Mouse (Mus musculus) testis, postnatal 10 days (tissue): ENCODE measurements around the gene Tmcc3.

Source experiments
- DNase-seq: peaks from one replicate; pipeline ENCODE4 v3.0.0; 2021; ENCODE audit warnings: low spot score

The Tmcc3 gene

DNA sequence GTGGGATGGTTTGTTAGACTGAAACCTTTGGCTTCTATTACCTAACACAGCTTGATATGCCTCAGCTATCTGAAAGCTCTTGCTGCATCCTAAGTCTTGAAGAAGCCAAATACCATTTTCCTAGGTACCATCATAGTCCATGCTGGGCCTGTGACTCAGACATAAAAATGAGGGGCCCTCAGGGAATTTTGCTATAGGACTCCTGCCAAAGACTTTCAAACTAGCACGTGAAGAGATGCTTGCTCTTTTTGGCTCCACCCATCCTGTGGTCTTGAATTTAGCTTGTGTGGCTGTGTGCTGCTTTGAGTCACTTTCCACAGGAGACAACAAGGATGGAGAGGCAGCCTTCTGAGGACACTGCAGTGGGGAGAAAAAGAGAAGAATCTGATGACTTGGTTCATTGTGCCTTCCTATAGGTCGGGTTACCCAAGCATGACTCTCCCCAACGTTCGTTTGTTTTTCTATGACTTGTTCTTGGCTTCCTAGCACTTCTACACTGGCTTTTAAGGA lies 319.1 kb downstream of the Tmcc3 start:
- no peak for DNase-seq

DNA sequence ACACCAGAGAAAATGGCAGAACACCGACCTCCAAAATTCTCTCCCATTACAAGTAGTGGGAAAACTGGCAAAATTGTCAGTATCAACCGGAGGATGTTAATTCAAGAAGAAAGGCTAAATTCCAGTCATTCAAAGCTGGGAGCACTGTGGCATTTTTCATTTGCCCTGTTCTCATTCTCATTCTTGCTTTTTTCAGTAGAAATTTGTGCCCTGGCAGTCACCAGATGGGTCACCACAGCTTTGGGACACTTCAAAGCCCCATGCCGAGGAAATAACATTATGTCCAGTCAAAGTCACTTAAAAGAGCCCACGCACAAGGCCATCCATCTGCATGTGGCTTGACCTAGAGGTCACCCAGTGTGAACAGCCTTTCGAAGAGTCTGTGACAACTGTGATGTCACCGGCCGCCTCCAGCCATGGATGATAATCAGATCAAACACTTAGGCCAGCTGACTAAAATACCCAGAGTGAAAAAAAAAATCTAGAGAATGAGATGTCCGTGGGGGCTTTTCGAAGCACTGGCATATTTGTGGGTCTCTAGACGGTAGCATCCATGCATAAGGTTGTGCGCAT lies 319.9 kb downstream of the Tmcc3 start:
- DNase-seq: no peak

DNA sequence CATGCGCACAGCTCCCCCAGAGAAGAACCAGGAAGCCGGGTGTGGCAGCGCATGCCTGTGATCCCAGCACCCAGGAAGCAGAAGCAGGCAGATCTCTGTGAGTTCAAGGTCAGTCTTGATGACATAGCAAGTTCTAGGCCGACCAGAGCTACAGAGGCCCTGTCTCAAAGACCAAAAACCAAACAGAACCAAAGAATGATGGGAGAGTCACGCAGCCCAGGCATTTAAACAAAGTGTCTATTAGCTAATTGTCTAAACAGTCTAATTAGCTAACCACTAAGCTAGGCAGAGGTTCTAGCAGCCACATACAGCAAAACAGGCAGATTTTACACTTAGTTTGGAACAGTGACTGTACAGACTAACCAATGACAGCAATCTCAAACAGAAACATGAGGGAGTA lies 320.5 kb downstream of the Tmcc3 start:
- no peak for DNase-seq

DNA sequence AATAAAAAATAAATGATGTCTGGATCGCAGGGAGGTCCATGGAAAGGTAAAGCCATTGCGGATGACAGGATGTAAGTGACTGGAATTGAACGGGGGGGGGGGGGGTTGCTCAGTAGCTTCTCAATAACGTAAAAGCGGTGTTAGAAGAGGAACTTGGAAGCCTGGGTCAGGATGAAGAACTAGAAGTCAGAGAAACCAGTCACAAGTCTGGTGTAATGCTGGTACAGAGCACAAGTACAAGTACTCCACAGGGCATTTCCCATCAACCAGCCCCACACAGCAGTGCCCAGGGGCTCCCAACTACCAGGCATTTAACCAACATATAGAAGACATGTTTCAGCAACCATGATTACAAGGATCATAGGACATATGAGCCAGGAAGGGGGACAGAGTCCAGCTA lies 326.9 kb downstream of the Tmcc3 start:
- DNase-seq: no peak

DNA sequence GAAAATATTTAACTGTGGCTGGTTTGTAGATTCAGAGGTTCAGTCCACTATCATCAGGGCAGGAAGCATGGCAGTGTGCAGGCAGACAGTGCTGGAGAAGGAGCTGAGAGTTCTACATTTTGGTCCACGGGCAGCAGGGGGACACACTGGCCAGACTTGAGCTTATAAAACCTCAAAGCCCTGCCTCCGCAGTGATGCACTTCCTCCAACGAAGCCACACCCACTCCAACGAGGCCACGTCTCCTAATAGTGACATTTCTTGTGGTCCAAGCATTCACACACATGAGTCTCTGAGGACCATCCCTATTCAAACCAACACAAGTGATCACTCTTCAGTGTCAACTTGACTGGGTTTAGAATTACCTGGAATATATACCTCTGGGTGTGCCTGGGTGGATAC lies 327.5 kb downstream of the Tmcc3 start:
- DNase-seq: no peak

DNA sequence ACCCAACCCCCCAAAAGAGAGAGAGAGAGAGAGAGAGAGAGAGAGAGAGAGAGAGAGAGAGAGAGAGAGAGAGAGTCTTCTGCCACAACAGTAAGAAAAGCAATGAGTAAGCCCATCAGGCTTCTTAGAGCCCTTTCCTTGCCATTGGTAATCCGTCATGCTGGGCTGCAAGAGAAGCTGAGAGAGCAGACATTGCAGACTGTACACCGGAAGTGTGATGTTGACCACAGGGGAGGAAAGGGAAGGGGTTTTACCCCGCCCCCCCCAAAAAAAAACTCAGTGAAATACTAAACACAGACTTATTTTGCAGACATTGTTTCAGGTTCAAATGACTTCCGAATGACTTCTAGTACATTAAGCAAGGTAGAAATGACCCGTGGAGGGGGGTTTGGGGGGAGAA lies 328.3 kb downstream of the Tmcc3 start:
- no peak for DNase-seq
